ENCODE assay signal across 17 mouse cellular contexts in the genomic region with DNA sequence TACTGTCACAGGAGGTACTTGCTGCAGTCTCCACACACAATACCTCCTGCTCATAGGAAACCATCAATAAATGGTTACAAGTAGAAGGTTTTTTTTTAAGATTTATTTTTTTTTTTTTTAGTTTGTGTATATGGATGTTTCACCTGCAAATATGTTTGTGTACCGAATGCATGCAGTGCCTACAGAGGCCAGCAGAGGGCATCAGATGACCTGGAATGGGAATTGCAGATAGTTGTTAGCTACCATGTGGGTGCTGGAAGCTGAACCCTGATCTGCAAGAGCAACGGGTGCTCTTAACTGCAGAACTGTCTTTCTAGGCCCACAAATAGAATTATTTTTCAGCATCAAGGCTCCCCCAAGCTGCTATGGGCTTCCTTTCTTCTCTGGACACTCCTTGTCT. TPM values are rescaled to one million over a fixed set of nuclear protein-coding genes. Genes with fewer than 3 reads are reported as not detected.
DNase-seq lines count a peak whose midpoint lies in the region; ATAC-seq and TF ChIP-seq lines count a peak whose summit lies in the region.
"Had no signal": no experiment of that assay in that cellular context is flagged by ENCODE, and none has a peak within 500 bp of the region (broad histone marks: within the 10 kb centered on the region; RNA-seq: fewer than 3 reads in every experiment).

No protein-coding gene starts in this region.

- H3K79me2 ChIP-seq in heart, adult 2 months (replicated peaks; ENCODE audit: control insufficient read depth, insufficient read depth, low read length) = no peaks in the 10 kb centered on the region
- no peaks in the 10 kb centered on the region for H3K79me2 ChIP-seq in MEL (ENCODE audit: control insufficient read depth, insufficient read depth, low read length, poor library complexity)

- no peak overlapping the region for H3K4me2 ChIP-seq in midbrain, embryonic 11.5 days
- H3K4me2 ChIP-seq in midbrain, embryonic 14.5 days (ENCODE audit: low read length) = no peak overlapping the region
- H3K4me2 ChIP-seq in stomach, postnatal 0 days (replicated peaks; ENCODE audit: low read depth) = no peak overlapping the region
- H3K4me2 ChIP-seq in hindbrain, embryonic 13.5 days = no peak overlapping the region
- H3K4me2 ChIP-seq: limb, embryonic 12.5 days had no signal

- peaks cover 1% of the 10 kb centered on the region; the same call in 1 of the 2 replicates for H3K27me3 ChIP-seq in heart, adult 2 months (ENCODE audit: control insufficient read depth, insufficient read depth, low read length)
- peaks cover 3% of the 10 kb centered on the region for H3K27me3 ChIP-seq in midbrain, embryonic 11.5 days (ENCODE audit: control insufficient read depth, insufficient read depth, low read length)
- 0 out of 2 replicates have a peak, but pooled peaks cover under 1% of the 10 kb centered on the region for H3K27me3 ChIP-seq in midbrain, embryonic 14.5 days (ENCODE audit: control insufficient read depth, insufficient read depth, low read length)
- H3K27me3 ChIP-seq in MEL (ENCODE audit: control insufficient read depth in 1 of 2, insufficient read depth in 2 of 2, low read length in 2 of 2) = no peaks in the 10 kb centered on the region
- H3K27me3 ChIP-seq in stomach, postnatal 0 days (ENCODE audit: control insufficient read depth, insufficient read depth, low read length) = no peaks in the 10 kb centered on the region
- H3K27me3 ChIP-seq in hindbrain, embryonic 13.5 days = no peaks in the 10 kb centered on the region

- no peaks in the 10 kb centered on the region for H3K4me1 ChIP-seq in heart, adult 2 months (ENCODE audit: control insufficient read depth, insufficient read depth, low read length)
- peaks cover 7% of the 10 kb centered on the region for H3K4me1 ChIP-seq in midbrain, embryonic 11.5 days (ENCODE audit: control insufficient read depth, insufficient read depth, low read length)
- H3K4me1 ChIP-seq in midbrain, embryonic 14.5 days (ENCODE audit: control insufficient read depth, insufficient read depth, low read length) = no peaks in the 10 kb centered on the region
- no peaks in the 10 kb centered on the region for H3K4me1 ChIP-seq in MEL (ENCODE audit: control insufficient read depth in 1 of 2, insufficient read depth in 2 of 2, low read length in 2 of 2)
- no peaks in the 10 kb centered on the region for H3K4me1 ChIP-seq in stomach, postnatal 0 days (replicated peaks; ENCODE audit: control insufficient read depth, insufficient read depth)
- no peaks in the 10 kb centered on the region for H3K4me1 ChIP-seq in hindbrain, embryonic 13.5 days (replicated peaks)
- H3K4me1 ChIP-seq: limb, embryonic 12.5 days had no signal

- TF ChIP-seq POLR2A in heart, adult 2 months (IDR thresholded peaks at IDR 0.05; ENCODE audit: insufficient read depth, low read depth, low read length) = no peak
- no peak for TF ChIP-seq POLR2A in MEL (IDR thresholded peaks at IDR 0.05; ENCODE audit: control insufficient read depth in 1 of 2, insufficient read depth in 1 of 2, low read depth in 1 of 2, low read length in 2 of 2, poor library complexity in 1 of 2)

- no peak for DNase-seq in heart, adult 2 months
- no peak for DNase-seq in heart, adult 8-10 months (ENCODE audit: low spot score)
- DNase-seq in midbrain, embryonic 11.5 days (ENCODE audit: low spot score, missing footprints) = peak; percentile 80
- DNase-seq in midbrain, embryonic 14.5 days = no peak
- DNase-seq in MEL (ENCODE audit: low read depth, low spot score) = peak; percentile 26
- DNase-seq in stomach, postnatal 0 days (ENCODE audit: low spot score) = no peak
- no peak for DNase-seq in right cerebral cortex, postnatal 4 days
- DNase-seq: adrenal gland, postnatal 10 days; heart, adult 18-20 months; heart, postnatal 4 days had no signal

- ATAC-seq in midbrain, embryonic 11.5 days (ENCODE audit: low FRiP score) = no peak
- no peak for ATAC-seq in midbrain, embryonic 14.5 days (ENCODE audit: low FRiP score, low TSS enrichment)
- no peak for ATAC-seq in stomach, postnatal 0 days (ENCODE audit: low FRiP score, low TSS enrichment)
- ATAC-seq in hindbrain, embryonic 13.5 days (ENCODE audit: low FRiP score) = no peak

- H3K9me3 ChIP-seq in midbrain, embryonic 11.5 days (ENCODE audit: control insufficient read depth, low read length) = peaks cover 2% of the 10 kb centered on the region; the same call in 1 of the 2 replicates
- no peaks in the 10 kb centered on the region for H3K9me3 ChIP-seq in midbrain, embryonic 14.5 days (ENCODE audit: control insufficient read depth, low read length)
- no peaks in the 10 kb centered on the region for H3K9me3 ChIP-seq in MEL (replicated peaks; ENCODE audit: insufficient read depth, low read length)
- H3K9me3 ChIP-seq in stomach, postnatal 0 days (ENCODE audit: control insufficient read depth, low read length) = no peaks in the 10 kb centered on the region
- no peaks in the 10 kb centered on the region for H3K9me3 ChIP-seq in hindbrain, embryonic 13.5 days

- H3K36me3 ChIP-seq in heart, adult 2 months (ENCODE audit: control insufficient read depth, insufficient read depth, low read length) = no peaks in the 10 kb centered on the region
- no peaks in the 10 kb centered on the region for H3K36me3 ChIP-seq in midbrain, embryonic 11.5 days (ENCODE audit: control insufficient read depth, insufficient read depth, low read length)
- no peaks in the 10 kb centered on the region for H3K36me3 ChIP-seq in midbrain, embryonic 14.5 days (ENCODE audit: control insufficient read depth, insufficient read depth, low read length)
- H3K36me3 ChIP-seq in MEL (ENCODE audit: control insufficient read depth in 1 of 2, insufficient read depth in 2 of 2, low read length in 2 of 2) = no peaks in the 10 kb centered on the region
- no peaks in the 10 kb centered on the region for H3K36me3 ChIP-seq in stomach, postnatal 0 days (ENCODE audit: control insufficient read depth, insufficient read depth, low read length)
- no peaks in the 10 kb centered on the region for H3K36me3 ChIP-seq in hindbrain, embryonic 13.5 days
- H3K36me3 ChIP-seq: limb, embryonic 12.5 days had no signal

- intact Hi-C loops in heart, adult 2 months (cut with DNase I) = no loop called here

- no peak for TF ChIP-seq EP300 in heart, adult 2 months (IDR thresholded peaks at IDR 0.05; ENCODE audit: insufficient read depth, low read depth, low read length)
- no peak for TF ChIP-seq EP300 in MEL (IDR thresholded peaks at IDR 0.05; ENCODE audit: low read depth in 1 of 2, low read length in 2 of 2)
- TF ChIP-seq EP300 in stomach, postnatal 0 days (optimal IDR thresholded peaks at IDR 0.05) = no peak

- H3K9ac ChIP-seq in heart, adult 2 months (ENCODE audit: low read depth, low read length) = no peak overlapping the region
- H3K9ac ChIP-seq in midbrain, embryonic 11.5 days (ENCODE audit: low read length) = no peak overlapping the region
- no peak overlapping the region for H3K9ac ChIP-seq in midbrain, embryonic 14.5 days (replicated peaks; ENCODE audit: low read length)
- no peak overlapping the region for H3K9ac ChIP-seq in MEL (ENCODE audit: control insufficient read depth, low read depth, low read length, poor library complexity, severe bottlenecking)
- no peak overlapping the region for H3K9ac ChIP-seq in stomach, postnatal 0 days (ENCODE audit: low read length)
- no peak overlapping the region for H3K9ac ChIP-seq in hindbrain, embryonic 13.5 days
- H3K9ac ChIP-seq: limb, embryonic 12.5 days had no signal

- H3K4me3 ChIP-seq in heart, adult 2 months = no peak overlapping the region
- H3K4me3 ChIP-seq in midbrain, embryonic 11.5 days (ENCODE audit: low read depth, low read length) = no peak overlapping the region
- H3K4me3 ChIP-seq in midbrain, embryonic 14.5 days (replicated peaks; ENCODE audit: low read depth, low read length) = no peak overlapping the region
- H3K4me3 ChIP-seq in MEL (ENCODE audit: control insufficient read depth in 1 of 2, insufficient read depth in 1 of 2, low read depth in 2 of 2, low read length in 2 of 2) = no peak overlapping the region
- no peak overlapping the region for H3K4me3 ChIP-seq in stomach, postnatal 0 days (ENCODE audit: low read depth, low read length)
- H3K4me3 ChIP-seq in hindbrain, embryonic 13.5 days = no peak overlapping the region
- H3K4me3 ChIP-seq: erythroblast, embryonic 14.5 days; limb, embryonic 12.5 days had no signal

- TF ChIP-seq CTCF in heart, adult 2 months (IDR thresholded peaks at IDR 0.05) = peak; percentile 48
- peak; percentile 61 to 63 (median 63); a peak in 5 of 6 replicates for TF ChIP-seq CTCF in MEL (IDR thresholded peaks at IDR 0.05 in 2 of 3, conservative IDR thresholded peaks at IDR 0.05 in 1 of 3; ENCODE audit: control insufficient read depth in 1 of 3, insufficient read depth in 1 of 3, low read depth in 2 of 3, low read length in 3 of 3, poor library complexity in 1 of 3, severe bottlenecking in 1 of 3)
- TF ChIP-seq CTCF in stomach, postnatal 0 days (IDR thresholded peaks at IDR 0.05; ENCODE audit: low read depth) = peak; percentile 52

- TF ChIP-seq RAD21 in MEL (IDR thresholded peaks at IDR 0.05; ENCODE audit: low read depth, low read length) = peak; percentile 59

- no peak overlapping the region for H3K27ac ChIP-seq in heart, adult 2 months
- H3K27ac ChIP-seq in midbrain, embryonic 11.5 days (ENCODE audit: low read depth, low read length) = no peak overlapping the region
- H3K27ac ChIP-seq in midbrain, embryonic 14.5 days (replicated peaks; ENCODE audit: low read depth, low read length) = no peak overlapping the region
- no peak overlapping the region for H3K27ac ChIP-seq in MEL (ENCODE audit: control insufficient read depth, low read depth, low read length)
- no peak overlapping the region for H3K27ac ChIP-seq in stomach, postnatal 0 days (replicated peaks)
- no peak overlapping the region for H3K27ac ChIP-seq in hindbrain, embryonic 13.5 days
- H3K27ac ChIP-seq: limb, embryonic 12.5 days; macrophage had no signal

- WGBS in heart, adult 2 months = 94% methylated on average over 2 of the region's 2 CpGs
- WGBS in midbrain, embryonic 11.5 days = 90% methylated on average over 2 of the region's 2 CpGs
- WGBS in midbrain, embryonic 14.5 days = 93% methylated on average over 2 of the region's 2 CpGs
- WGBS in stomach, postnatal 0 days = 82% methylated on average over 2 of the region's 2 CpGs
- WGBS in hindbrain, embryonic 13.5 days = 94% methylated on average over 2 of the region's 2 CpGs

RNA-seq across cellular contexts. Expression of a gene that starts 25.6 kb away (rescaled TPM):
- total RNA-seq in heart, adult 2 months (2021) = not detected
- not detected in 2 replicates for polyA plus RNA-seq in heart, adult 2 months (2012; rRNA removed)
- not detected for total RNA-seq in heart, adult 8-10 months (2022)
- 2.2 and 3.6 TPM in 2 replicates for polyA plus RNA-seq in midbrain, embryonic 11.5 days (2014; fragmentation: Nextera tagmentation; extraction: Ambion mirVana)
- polyA plus RNA-seq in midbrain, embryonic 14.5 days (2014; fragmentation: Nextera tagmentation; extraction: Ambion mirVana) = 0.45 and 0.95 TPM in 2 replicates
- total RNA-seq in MEL (2012; rRNA removed) = not detected in 2 replicates
- polyA plus RNA-seq in MEL (2012; ENCODE audit: insufficient read depth in 1 of 2, insufficient read length in 2 of 2, low read depth in 1 of 2, low replicate concordance in 2 of 2, missing spikeins in 1 of 2) = not detected
- 0.02 TPM in 1 of 2 replicates, not detected in the other for polyA plus RNA-seq in stomach, postnatal 0 days (2015; fragmentation: Nextera tagmentation; extraction: Ambion mirVana)
- polyA plus RNA-seq in hindbrain, embryonic 13.5 days (2015; fragmentation: Nextera tagmentation; extraction: Ambion mirVana) = 0.61 TPM in 2 replicates
- total RNA-seq: adrenal gland, postnatal 10 days; heart, adult 18-20 months; heart, postnatal 4 days had no signal
- polyA plus RNA-seq: erythroblast, embryonic 14.5 days; kidney, embryonic 14.5 days; macrophage had no signal

RNA-seq across cellular contexts. Expression of a gene that starts 26.6 kb away (rescaled TPM):
- total RNA-seq in heart, adult 2 months (2021) = not detected
- not detected in 2 replicates for polyA plus RNA-seq in heart, adult 2 months (2012; rRNA removed)
- total RNA-seq in heart, adult 8-10 months (2022) = not detected
- 0.11 TPM in 1 of 2 replicates, not detected in the other for polyA plus RNA-seq in midbrain, embryonic 11.5 days (2014; fragmentation: Nextera tagmentation; extraction: Ambion mirVana)
- polyA plus RNA-seq in midbrain, embryonic 14.5 days (2014; fragmentation: Nextera tagmentation; extraction: Ambion mirVana) = not detected in 2 replicates
- not detected in 2 replicates for total RNA-seq in MEL (2012; rRNA removed)
- not detected for polyA plus RNA-seq in MEL (2012; ENCODE audit: insufficient read depth in 1 of 2, insufficient read length in 2 of 2, low read depth in 1 of 2, low replicate concordance in 2 of 2, missing spikeins in 1 of 2)
- polyA plus RNA-seq in stomach, postnatal 0 days (2015; fragmentation: Nextera tagmentation; extraction: Ambion mirVana) = not detected in 2 replicates
- polyA plus RNA-seq in hindbrain, embryonic 13.5 days (2015; fragmentation: Nextera tagmentation; extraction: Ambion mirVana) = not detected in 2 replicates
- total RNA-seq: adrenal gland, postnatal 10 days; heart, adult 18-20 months; heart, postnatal 4 days; layer of hippocampus, postnatal 10 days had no signal
- polyA plus RNA-seq: cortical plate, adult 2 months; erythroblast, embryonic 14.5 days; kidney, embryonic 14.5 days; limb, embryonic 12.5 days; macrophage had no signal

RNA-seq across cellular contexts. Expression of a gene that starts 56.7 kb away (rescaled TPM):
- total RNA-seq in heart, adult 2 months (2021) = 1 to 10 TPM; 4.1 to 5.4 TPM
- 2.1 and 3.7 TPM in 2 replicates for polyA plus RNA-seq in heart, adult 2 months (2012; rRNA removed)
- total RNA-seq in heart, adult 8-10 months (2022) = 1 to 10 TPM; 3.8 to 5.6 (median 4.3) TPM
- polyA plus RNA-seq in midbrain, embryonic 11.5 days (2014; fragmentation: Nextera tagmentation; extraction: Ambion mirVana) = 87.3 and 91.8 TPM in 2 replicates
- polyA plus RNA-seq in midbrain, embryonic 14.5 days (2014; fragmentation: Nextera tagmentation; extraction: Ambion mirVana) = 112 and 126 TPM in 2 replicates
- total RNA-seq in MEL (2012; rRNA removed) = 29.2 and 30.7 TPM in 2 replicates
- 10 to 100 TPM in 1 of 2 experiments, not detected in 1; 53.6 TPM for polyA plus RNA-seq in MEL (2012; ENCODE audit: insufficient read depth in 1 of 2, insufficient read length in 2 of 2, low read depth in 1 of 2, low replicate concordance in 2 of 2, missing spikeins in 1 of 2)
- 32.3 and 32.9 TPM in 2 replicates for polyA plus RNA-seq in stomach, postnatal 0 days (2015; fragmentation: Nextera tagmentation; extraction: Ambion mirVana)
- 111 and 117 TPM in 2 replicates for polyA plus RNA-seq in hindbrain, embryonic 13.5 days (2015; fragmentation: Nextera tagmentation; extraction: Ambion mirVana)

Comparison
In these comparisons a context has a peak if more than half of its experiments do, and no peak if none do; other contexts are left out.
1. DNase-seq: peak in midbrain, embryonic 11.5 days (single experiment) and MEL (single experiment); none in heart, adult 2 months (0 of 2), heart, adult 8-10 months (single experiment), midbrain, embryonic 14.5 days (single experiment), stomach, postnatal 0 days (single experiment) and right cerebral cortex, postnatal 4 days (single experiment).
2. Peak in every context shown above with its lines, with median percentiles within 50 percentile points of each other: CTCF ChIP-seq.